Mouse (Mus musculus) megakaryocyte, embryonic 14.5 days (primary cell): ENCODE measurements around the gene Olfm2.

Experiments
- FLI1 ChIP-seq: IDR thresholded peaks from 2 replicates; pipeline ENCODE4 v1.6.1; 2012; ENCODE audit warnings: low read length, inconsistent platforms, mixed read lengths
- GATA1 ChIP-seq: IDR thresholded peaks from 3 replicates; pipeline ENCODE4 v1.6.1; 2012; ENCODE audit warnings: mixed read lengths, low read length, inconsistent platforms, borderline replicate concordance

- TF ChIP-seq GATA1 (no peak), FLI1 (no peak)
Measured at GRCm38 (mm10) chr9:20765274-20765673, 19.1 kb upstream of the Olfm2 start.
